Mouse (Mus musculus) heart, postnatal 0 days (tissue): Measurements from ENCODE around the gene Pradc1.

Source experiments
- CTCF ChIP-seq: IDR thresholded peaks from 2 replicates; pipeline ENCODE4 v1.5.1; 2016; ENCODE audit warnings: antibody characterized with exemption, control low read depth, low read depth
- EP300 ChIP-seq: IDR thresholded peaks from 2 replicates; pipeline ENCODE4 v1.6.1; 2016; ENCODE audit warnings: antibody characterized with exemption, low read depth

GRCm38 (mm10) chr6:85433865-85434264, 17.9 kb downstream of the Pradc1 start:
- no peak for TF ChIP-seq CTCF
- TF ChIP-seq EP300: no peak
